Mouse (Mus musculus) ES-E14 (cell line): ENCODE results near the gene Fam160a1.

Source experiments
- CHD2 ChIP-seq: IDR thresholded peaks from 2 replicates; pipeline ENCODE4 v1.6.1; 2014; ENCODE audit warnings: mild to moderate bottlenecking, low read depth, low read length, inconsistent platforms
- HCFC1 ChIP-seq: IDR thresholded peaks from 2 replicates; pipeline ENCODE4 v1.6.1; 2012; ENCODE audit warnings: low read length, inconsistent platforms, borderline replicate concordance; ENCODE audit not compliant: insufficient read depth
- ZC3H11A ChIP-seq: IDR thresholded peaks from 2 replicates; pipeline ENCODE4 v1.6.1; 2012; ENCODE audit warnings: low read depth, mild to moderate bottlenecking, inconsistent platforms, low read length, borderline replicate concordance

DNA sequence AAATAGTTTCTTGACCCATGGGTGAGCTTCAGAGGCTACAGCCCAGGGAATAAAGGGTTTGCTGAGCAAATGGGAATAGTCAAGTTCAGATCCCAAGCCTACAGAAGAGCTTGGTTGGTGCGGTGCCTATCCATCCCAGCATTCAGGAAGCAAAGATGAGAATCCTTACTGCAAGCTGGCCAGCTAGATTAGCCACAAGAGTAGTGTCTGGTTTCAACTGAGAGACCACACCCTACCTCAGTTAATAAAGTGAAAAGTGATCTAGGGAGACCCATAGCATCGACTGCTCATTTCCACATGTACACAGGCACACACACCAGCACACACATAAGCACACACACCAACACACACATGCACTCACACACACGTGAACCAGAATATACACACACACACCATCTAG, 75.3 kb downstream of the Fam160a1 start:
- TF ChIP-seq HCFC1 (no peak), ZC3H11A (no peak), CHD2 (no peak)
